Mouse (Mus musculus) thymus, adult 2 months (tissue): ENCODE measurements around the gene Lyst. TPM values are rescaled to one million over a fixed set of nuclear protein-coding genes. Genes with fewer than 3 reads are reported as not detected.

Experiments used
- DNase-seq: peaks from one replicate; pipeline ENCODE4 v3.0.0; 2021
- H3K27ac ChIP-seq: fragments of 200-500 bp; 2 replicates; pipeline ENCODE4 v1.5.1; 2012; ENCODE audit warnings: low read length, control low read depth; ENCODE audit not compliant: control insufficient read depth, insufficient read depth
- H3K27me3 ChIP-seq: fragments of 200-500 bp; 2 replicates; pipeline ENCODE4 v1.6.1; 2012; ENCODE audit warnings: mild to moderate bottlenecking, low read length, moderate library complexity, mixed read lengths; ENCODE audit not compliant: control insufficient read depth, insufficient read depth
- H3K36me3 ChIP-seq: fragments of 200-500 bp; 2 replicates; pipeline ENCODE4 v1.6.1; 2012; ENCODE audit warnings: mild to moderate bottlenecking, low read length, moderate library complexity; ENCODE audit not compliant: control insufficient read depth, insufficient read depth
- H3K4me1 ChIP-seq: fragments of 200-500 bp; replicated peaks from 2 replicates; pipeline ENCODE4 v1.6.1; 2012; ENCODE audit warnings: low read length; ENCODE audit not compliant: control insufficient read depth, insufficient read depth
- H3K4me3 ChIP-seq: fragments of 200-500 bp; 2 replicates; pipeline ENCODE4 v1.5.1; 2012; ENCODE audit warnings: mild to moderate bottlenecking, low read length, control low read depth, moderate library complexity; ENCODE audit not compliant: control insufficient read depth, insufficient read depth
- CTCF ChIP-seq: fragments of 200-500 bp; IDR thresholded peaks from 2 replicates; pipeline ENCODE4 v1.5.1; 2012; ENCODE audit warnings: mild to moderate bottlenecking, control low read depth, low read length, moderate library complexity, borderline replicate concordance; ENCODE audit not compliant: control insufficient read depth, poor library complexity, insufficient read depth; ENCODE audit errors: extremely low read depth
- POLR2A ChIP-seq: fragments of 200-500 bp; IDR thresholded peaks from 2 replicates; pipeline ENCODE4 v1.6.1; 2012; ENCODE audit warnings: mild to moderate bottlenecking, low read length, control low read depth, moderate library complexity; ENCODE audit not compliant: control insufficient read depth, poor library complexity, insufficient read depth; ENCODE audit errors: extremely low read depth
- WGBS: fragments of 180-500 bp; shearing (Covaris S2); methylation state at CpG from one replicate; pipeline ENCODE4 v1.1.7; 2018; 5-methylcytosine and 5-hydroxymethylcytosine counted together
- polyA plus RNA-seq: library from polyadenylated mRNA; depleted of rRNA; stranded (reverse); fragments of >200 nt; gene quantifications from 2 replicates; pipeline ENCODE4 v1.2.3, GENCODE M21; 2012

Lyst gene
- polyA plus RNA-seq, 1 experiment, result 31.1 TPM

GRCm38 (mm10) chr13:13564541-13564940, 25.7 kb upstream of the Lyst start:
- 4% methylated on average over 4 of the region's 4 CpGs for WGBS
- H3K4me1 ChIP-seq, result peaks cover 36% of the 10 kb centered on the region
- TF ChIP-seq POLR2A (no peak), CTCF (no peak)
- peak; percentile 82 for DNase-seq
- no peak overlapping the region for H3K4me3 ChIP-seq
- H3K27me3 ChIP-seq, result no peaks in the 10 kb centered on the region
- no peaks in the 10 kb centered on the region for H3K36me3 ChIP-seq
- peak overlapping the region; percentile 95 for H3K27ac ChIP-seq

GRCm38 (mm10) chr13:13567640-13568039, 22.6 kb upstream of the Lyst start:
- no peak for DNase-seq
- Histone ChIP-seq H3K4me3 (no peak overlapping the region), H3K27me3 (no peaks in the 10 kb centered on the region), H3K36me3 (no peaks in the 10 kb centered on the region), H3K27ac (no peak overlapping the region), H3K4me1 (peaks cover 39% of the 10 kb centered on the region)
- 95% methylated on average over 6 of the region's 6 CpGs for WGBS
- TF ChIP-seq POLR2A (no peak), CTCF (no peak)

- Histone ChIP-seq H3K27me3 (no peaks in the 10 kb centered on the region), H3K4me3 (no peak overlapping the region), H3K27ac (no peak overlapping the region), H3K36me3 (no peaks in the 10 kb centered on the region), H3K4me1 (peaks cover 37% of the 10 kb centered on the region)
- TF ChIP-seq CTCF (no peak), POLR2A (no peak)
- 88% methylated on average over 1 of the region's 1 CpGs for WGBS
- DNase-seq, result no peak
These were observed 21.4 kb upstream of the Lyst start for GRCm38 (mm10) chr13:13568824-13569223.

GRCm38 (mm10) chr13:13569603-13570002, 20.6 kb upstream of the Lyst start:
- Histone ChIP-seq H3K4me1 (peaks cover 42% of the 10 kb centered on the region), H3K4me3 (no peak overlapping the region)
- TF ChIP-seq POLR2A (no peak), CTCF (no peak)

GRCm38 (mm10) chr13:13572060-13572835, 17.9 kb upstream of the Lyst start:
- Histone ChIP-seq H3K27me3 (no peaks in the 10 kb centered on the region), H3K4me1 (peaks cover 41% of the 10 kb centered on the region), H3K36me3 (no peaks in the 10 kb centered on the region), H3K27ac (no peak overlapping the region), H3K4me3 (no peak overlapping the region)
- 59% methylated on average over 10 of the region's 10 CpGs for WGBS
- DNase-seq, result no peak
- no peak for TF ChIP-seq POLR2A
- no peak for TF ChIP-seq CTCF

More at GRCm38 (mm10) chr13:13569603-13570002, 20.6 kb upstream of the Lyst start:
- no peak for DNase-seq
- Histone ChIP-seq H3K27me3 (no peaks in the 10 kb centered on the region), H3K36me3 (no peaks in the 10 kb centered on the region), H3K27ac (no peak overlapping the region)

- no peak overlapping the region for H3K27ac ChIP-seq
- no peaks in the 10 kb centered on the region for H3K36me3 ChIP-seq
These were observed 17.3 kb upstream of the Lyst start for GRCm38 (mm10) chr13:13572941-13573340.

More at GRCm38 (mm10) chr13:13572941-13573340, 17.3 kb upstream of the Lyst start:
- DNase-seq, result no peak
- H3K4me1 ChIP-seq, result peaks cover 38% of the 10 kb centered on the region
- H3K27me3 ChIP-seq, result no peaks in the 10 kb centered on the region
- H3K4me3 ChIP-seq, result no peak overlapping the region
- WGBS, result 98% methylated on average over 2 of the region's 2 CpGs
- TF ChIP-seq POLR2A (no peak), CTCF (no peak)
